Mouse (Mus musculus): Measurements from ENCODE around the gene Rab21. TPM values are rescaled to one million over a fixed set of nuclear protein-coding genes. Genes with fewer than 3 reads are reported as not detected.

Gene Rab21
- 10 to 100 TPM; 19.2 to 22.6 (median 21.0) TPM for polyA plus RNA-seq (2017; shearing (Covaris generic))

DNA sequence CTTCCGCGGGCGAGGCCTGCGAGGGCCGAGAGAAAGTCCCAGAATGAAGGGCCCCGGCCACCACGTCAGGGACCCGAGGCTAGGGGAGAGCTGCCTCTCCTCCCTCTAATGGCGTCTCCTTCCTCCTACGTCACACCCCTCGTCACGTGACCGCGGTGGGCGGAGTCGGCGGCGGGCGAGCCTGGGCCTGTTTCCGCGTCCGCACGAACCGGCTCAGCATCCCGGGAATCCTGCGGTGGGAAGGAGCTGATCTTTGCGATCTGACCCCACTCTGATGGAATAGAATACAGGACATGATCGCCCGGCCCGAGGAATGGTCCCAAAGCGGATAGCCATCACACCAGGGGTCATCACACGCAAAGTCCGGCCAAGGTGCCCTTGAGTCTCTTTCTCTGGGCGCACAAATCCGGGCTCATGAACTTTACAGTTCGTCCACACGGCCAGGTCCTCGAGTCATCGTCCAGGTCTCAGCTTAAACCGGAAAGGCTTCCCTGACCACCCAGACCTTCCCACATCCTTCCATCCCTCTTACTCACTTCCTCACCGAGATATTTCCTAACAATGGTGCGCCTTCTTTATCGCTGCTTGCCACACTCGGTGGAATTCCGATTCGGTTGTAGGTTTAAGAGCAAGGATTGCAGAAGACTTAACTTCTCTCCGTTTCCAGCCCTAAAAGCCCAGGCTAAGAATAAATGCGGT is at the start of gene Rab21:
Gene Rab21, minus strand, starts transcription at position 122 of the 699 bp plus-strand sequence.
- ATAC-seq: peak; percentile 66

DNA sequence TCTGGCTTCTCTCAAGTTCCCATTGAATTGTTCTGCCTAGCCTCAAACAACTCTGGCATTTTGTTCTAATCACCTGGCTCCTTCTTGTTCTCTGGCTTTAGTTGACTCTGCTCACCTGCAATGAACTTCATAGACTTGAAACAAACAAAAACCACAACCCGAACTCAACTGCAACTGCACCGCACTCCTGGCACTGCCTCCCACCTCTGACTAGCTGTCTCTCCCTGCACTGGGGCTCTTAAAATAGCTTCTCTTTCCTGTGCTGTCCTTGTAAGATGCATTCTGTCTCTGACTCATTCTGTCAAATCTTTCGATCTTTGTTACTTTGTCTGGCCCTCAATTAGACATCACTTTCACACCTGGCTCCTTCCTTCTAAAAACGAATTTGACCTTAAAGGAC is 47.8 kb upstream of the Rab21 start:
- peak; percentile 35 for ATAC-seq

DNA sequence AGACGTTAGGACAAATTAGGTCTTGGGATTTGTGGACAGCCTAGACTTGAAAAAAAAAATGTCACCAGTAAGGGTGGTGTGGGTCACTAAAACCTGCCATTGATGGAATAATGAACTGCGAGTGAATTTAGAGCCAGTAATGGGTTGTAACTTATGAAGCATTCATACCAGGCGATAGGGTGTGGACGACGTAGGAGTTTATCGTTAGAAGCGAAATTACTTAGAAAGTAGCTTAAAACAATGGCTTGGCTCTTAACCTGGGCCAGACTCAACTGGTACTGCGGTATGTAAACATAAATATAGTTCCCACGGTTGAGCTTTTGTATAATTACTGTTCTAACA is 47.2 kb upstream of the Rab21 start:
- peak; percentile 20 for ATAC-seq

DNA sequence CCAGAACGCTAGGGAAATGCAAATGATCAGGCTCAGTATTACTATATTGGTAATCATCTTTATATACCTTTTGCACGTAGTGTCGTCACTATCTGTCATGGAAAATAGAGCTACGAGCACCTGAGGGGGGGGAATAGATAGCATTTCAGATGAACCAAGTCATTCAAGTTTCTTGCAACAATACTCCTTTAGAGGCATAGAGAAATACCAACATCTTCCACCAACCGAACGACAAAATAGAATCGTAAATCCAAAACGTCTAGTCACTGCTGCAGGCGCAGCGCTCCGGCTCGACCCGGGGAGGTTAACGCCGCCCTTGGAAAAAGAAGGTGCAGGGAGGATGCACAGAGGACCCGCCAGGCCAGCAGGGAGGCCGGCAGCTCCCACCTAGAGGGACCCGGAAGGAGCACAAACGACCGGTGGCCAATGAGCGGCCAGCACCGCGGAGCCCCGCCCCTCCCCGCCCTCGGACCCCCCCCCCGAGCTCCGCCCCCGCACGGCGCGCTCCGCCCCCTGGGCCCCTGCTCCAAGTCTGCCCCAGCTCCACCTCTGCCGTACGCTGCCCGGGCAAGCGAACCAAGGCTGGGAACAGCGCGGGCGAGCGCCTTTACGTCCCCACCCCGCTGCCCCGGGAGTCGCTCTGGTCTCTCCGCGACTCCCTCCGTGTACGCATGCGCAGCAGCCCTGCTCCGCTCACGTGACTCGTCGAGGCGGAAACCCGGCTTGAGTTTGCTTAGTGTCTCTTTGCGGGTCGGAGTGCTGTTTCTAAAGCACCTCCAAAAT is 46.6 kb upstream of the Rab21 start, which contains the start of gene Tmem19:
Gene Tmem19, minus strand, starts transcription at position 662 of the 783 bp plus-strand sequence.
- peak; percentile 77 for ATAC-seq

DNA sequence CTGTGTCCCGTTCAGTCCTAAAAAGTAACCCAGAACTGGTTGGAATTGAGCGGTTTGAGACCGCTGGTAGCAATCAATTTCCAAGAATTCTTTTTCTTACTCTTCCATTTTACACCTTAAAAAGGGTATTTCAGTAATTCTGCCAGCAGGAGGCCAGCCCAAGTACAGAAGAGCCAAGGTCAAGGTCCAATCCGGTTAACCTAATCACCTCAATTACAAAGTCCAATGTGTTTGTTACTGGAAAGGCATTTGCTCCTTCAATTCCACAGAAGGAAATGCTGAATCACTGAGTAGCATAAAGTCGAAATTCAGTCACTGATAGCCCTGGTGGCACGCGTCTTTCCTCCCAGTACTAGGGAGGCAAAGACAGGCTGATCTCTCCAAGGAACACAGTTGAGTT is 43.7 kb upstream of the Rab21 start:
- ATAC-seq: no peak

DNA sequence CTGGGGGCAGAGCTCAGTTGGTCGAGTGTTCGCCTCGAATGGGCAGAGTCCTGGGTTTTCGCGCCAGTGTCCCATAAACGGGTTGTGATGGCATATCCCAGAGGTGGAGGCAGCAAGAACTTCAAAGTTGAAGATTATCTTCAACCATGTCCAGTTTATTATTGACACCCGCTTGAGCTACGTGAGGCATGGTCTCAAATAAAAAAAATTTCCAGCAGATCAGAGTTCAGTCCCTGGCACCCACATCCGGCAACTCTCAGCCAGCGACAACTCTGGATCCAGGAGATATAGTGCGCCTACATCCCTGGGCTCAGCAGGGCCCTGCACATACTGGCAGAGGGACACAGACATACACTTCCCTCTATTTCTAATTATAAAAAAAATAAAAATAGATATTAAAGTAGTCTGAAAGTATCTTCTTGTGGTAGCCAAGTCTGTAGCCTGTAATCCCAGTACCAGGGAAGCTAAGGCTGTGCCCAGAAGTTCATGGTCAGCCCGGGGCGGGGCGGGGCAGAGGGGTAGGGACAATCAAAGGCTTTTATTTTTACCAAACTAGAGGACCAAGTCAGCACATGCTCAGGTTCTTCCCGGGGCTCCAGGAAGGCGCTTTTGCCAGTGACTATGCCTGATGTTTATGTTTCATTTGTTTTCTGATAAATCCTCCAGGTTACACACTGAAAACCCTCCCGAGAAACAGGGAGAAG is 43.0 kb upstream of the Rab21 start:
- no peak for ATAC-seq

DNA sequence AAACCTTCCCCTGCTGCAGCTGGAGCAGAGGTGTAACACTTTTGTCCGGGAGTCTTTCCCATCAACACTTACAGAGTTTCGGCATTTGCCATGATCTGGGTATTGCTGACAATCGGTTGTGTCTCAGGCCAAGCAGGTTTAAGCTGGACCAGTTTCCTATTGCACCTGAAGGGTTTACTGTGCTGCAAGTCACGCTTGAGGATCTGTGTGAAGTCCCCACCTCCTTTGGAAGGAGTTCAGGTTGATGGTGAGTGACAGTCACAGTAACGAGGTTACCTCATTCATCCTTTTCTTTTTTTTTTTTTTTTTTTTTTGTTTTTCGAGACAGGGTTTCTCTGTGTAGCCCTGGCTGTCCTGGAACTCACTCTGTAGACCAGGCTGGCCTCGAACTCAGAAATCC is 40.7 kb upstream of the Rab21 start:
- no peak for ATAC-seq

DNA sequence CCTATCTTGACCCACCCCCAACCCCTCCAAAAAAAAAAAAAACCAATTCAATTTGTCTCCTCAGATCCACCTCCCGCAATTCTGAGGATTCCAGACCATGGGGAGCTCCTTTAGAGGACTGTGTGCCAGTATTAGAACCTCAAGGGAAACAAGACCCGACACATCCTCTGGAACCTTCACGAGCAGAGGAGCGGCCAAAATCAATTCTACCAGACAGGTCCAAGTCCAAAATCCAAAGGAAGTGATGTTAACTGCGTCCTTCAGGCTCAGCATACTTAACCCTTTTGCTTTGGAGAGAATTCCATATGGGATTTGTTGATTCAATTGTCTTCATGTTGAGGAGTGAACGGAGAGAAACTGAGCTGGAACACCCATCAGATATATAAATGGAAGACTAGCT is 39.6 kb upstream of the Rab21 start:
- ATAC-seq: no peak

DNA sequence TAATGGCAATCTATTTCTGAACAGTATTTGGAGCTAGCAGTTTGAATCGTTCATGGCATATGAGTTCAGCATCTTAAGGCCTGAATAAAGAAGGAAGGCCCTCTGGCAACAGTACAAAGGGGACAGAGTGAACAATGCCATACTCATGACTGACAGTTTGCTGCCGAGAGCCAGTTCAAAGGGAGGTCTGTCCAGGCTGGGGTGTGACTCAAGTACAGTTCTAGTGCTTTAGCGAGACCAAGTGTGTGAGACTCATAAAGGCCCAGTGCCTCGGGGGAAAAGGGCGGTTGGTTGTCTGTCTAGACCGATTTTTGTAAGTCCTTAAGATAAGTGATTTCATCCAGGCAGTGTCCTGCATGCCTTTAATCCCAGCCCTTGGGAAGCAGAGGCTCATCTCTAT is 39.2 kb upstream of the Rab21 start:
- ATAC-seq: no peak

DNA sequence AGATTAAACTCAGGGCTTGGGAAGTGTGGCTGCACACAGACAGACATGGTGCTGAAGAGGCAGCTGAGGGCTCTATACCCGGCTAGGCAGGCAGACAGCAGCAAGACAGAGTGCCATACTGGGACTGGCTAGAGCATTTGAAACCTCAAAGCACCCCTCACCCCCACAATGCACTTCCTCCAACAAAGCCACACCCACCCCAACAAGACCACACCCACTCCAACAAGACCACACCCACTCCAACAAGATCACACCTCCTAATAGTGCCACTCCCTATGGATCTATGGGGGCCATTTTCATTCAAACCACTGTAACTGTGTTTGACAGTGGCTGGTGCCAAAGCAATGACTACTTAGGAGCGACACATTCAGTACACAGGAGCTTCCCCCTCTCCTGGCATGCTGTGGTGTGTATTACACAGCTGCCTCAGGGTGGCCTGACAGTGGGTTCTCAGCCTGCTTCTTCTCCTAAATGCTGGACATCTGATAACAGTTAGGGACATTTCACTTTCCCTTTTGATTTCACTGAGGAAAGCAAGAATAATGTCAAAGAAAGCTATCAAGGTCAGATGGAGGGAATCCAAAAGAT is 35.5 kb upstream of the Rab21 start:
- ATAC-seq: no peak

DNA sequence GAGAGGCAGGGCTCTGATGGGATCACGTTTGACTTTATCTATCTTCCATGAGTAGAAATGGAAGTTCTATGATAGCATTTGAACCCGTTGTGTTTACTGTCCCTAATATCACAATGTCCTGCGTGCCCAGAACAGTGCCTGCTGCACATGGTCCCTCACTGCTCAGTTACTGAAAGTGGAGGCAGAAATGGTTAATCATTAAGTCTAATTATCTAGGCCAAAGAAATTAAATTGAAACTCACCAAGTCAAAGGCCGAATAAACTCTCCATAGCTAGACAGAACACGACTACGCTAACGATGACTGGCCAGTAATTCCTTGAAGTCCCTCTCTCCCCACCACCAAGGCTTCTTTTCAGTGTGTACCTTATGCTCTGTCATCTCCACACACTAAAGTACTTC is 34.1 kb upstream of the Rab21 start:
- no peak for ATAC-seq

DNA sequence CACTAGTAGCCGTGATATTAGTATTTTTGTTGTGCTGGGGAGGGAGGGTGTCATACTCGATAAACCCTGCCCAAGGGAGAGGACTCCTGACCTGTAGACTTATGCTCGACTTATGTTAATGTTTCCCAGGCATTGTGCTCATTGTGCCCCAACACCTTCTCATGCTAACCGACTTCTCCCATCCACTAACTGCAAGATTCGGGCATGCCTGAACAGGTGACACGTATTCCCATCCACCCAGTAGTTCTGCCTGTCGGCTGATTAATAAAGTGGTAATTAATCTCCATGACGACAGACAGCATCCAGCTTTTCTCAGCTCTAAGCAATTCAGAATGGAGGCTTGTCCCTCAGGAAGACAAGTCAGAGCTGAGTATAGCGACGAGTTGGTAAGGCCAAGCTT is 33.6 kb upstream of the Rab21 start:
- ATAC-seq: no peak

DNA sequence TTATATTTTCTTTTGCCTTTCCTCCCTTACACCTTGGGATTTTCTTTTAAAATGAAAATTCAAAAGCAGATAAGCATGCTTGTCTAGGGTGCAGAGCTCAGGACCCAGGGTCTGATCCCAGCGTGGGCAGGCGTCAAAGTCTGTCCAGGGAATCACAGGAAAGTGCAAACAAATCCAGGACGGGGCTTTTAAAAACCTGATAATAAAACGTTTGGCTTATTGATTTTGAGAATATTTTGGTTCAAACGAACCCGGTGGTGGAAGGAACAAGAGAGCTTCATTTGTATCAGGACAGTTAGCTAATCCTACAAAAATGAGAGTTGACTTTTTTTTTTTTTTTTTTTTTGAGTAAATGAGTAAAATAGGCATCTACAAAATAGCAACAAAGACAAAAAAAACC is 32.7 kb upstream of the Rab21 start:
- ATAC-seq: no peak

DNA sequence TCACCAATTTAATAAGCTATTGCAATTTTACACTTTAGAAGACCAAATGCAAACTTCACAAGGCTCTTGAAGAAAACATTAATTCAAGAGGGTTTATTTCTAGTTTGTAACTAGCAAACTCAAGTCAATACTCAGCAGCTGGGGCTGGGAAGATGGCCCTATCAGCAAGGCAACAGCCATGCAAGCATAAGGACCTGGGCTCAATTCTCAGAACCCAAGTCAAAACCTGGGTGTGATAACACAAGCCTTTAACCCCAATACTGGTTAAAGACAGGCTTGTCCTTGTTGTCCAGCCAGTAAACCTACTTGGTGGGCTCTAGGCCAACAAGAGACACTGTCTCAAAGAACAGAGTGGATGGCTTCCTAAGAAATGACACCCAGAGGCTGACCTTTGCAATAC is 31.1 kb upstream of the Rab21 start:
- ATAC-seq: no peak

DNA sequence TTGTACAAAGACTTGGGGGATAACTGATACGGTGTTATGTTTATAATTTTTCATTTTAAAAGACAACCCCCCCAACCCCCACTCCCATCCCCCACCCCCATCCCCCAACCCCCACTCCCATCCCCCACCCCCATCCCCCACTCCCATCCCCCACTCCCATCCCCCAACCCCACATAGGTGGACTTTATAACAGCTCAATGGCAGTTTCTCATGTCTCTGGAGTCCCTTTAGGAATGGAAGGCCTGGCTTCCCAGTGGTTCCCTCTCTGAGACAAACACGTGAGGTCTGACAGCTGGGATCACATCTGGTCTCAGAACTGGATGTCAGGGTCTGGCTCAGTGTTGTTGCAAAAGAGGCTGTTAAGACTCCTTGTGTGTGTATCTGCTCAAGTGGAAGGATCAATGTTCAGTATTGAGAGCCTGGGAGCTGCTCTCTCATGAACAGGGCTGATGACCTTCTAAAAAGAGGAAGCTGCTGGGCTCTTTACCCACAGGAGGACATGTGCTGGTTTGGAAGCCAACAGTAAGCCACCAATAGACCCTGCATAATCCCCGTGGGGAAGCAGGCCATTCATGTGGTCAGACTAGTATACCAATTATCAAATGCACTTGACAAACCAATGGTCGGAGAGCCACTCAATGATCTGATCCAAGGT is 27.5 kb upstream of the Rab21 start:
- no peak for ATAC-seq

DNA sequence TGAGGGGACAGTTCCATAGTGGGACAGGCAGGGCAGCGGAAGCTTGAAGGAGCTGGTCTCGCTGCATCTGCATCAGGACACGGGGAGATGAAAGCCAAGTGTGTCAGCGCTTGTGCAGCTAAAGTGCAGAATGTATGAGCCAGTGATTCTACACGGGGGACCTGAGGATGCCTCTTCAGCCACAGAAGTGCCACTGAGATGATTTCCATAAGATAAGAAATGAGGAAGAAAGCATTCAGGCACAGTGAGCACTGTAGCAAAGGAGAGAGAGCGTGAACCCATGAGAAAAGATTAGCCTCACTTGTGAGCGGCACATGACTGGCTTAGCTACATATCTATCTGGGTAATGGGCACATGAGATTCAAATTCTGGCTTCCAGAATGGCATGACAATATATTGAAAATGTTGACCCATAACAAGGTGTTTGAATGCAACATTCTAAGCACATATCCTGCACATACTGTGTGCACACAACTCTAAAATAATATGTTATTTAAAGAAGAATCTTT is 24.5 kb upstream of the Rab21 start:
- no peak for ATAC-seq

DNA sequence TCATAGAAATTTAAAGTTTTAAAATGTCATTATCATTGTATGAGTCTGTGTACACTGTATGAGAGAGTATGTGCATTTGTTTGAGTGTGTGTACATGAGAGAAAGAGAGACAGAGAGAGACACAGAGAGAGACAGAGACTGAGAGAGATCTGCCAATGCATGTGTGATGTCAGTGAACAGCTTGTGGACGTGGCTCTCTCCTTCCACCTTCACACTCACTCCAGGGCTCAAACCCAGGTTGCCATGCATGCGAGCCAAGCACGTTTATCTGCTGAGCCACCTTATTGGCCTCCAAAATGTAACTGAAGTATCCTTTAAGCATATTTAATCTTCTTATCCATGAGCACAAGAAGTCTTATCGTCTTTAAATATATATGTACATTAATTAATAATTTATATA is 21.5 kb upstream of the Rab21 start:
- ATAC-seq: no peak

DNA sequence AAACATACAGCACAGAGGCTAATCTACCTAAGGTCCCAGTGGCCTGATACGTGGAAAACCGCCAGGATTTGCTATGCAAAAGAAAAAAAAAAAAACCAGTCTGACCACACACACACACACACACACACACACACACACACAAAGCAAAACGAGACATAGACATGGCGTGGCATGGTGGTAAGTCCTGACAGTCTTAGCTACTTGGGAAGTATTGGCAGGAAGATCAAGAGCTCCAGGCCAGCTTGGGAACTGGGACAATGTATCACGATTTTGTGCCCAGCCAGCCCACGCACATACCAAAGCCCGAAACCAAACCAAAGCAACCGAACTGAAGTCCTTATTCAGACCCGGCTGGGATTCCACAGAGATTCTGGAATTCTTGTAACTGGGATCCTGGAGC is 18.1 kb upstream of the Rab21 start:
- no peak for ATAC-seq

DNA sequence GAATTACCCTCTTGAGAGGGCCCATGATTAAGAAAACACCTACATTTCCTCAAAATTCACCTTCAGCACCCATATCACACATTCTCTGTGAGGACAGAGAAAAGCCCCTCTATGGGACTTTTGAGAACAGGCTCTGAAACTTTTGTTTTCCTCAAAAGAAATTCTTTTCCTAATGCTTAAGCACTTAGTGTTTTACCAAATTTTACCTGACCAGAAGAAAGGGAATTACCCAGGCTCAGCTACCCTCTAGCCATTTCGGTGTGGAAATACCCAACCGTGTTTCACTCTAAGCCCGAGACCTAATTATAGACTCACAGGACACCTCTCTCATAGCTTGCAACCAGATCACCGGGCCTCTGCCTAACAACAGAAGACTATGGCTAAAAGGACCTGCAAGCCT is 17.6 kb upstream of the Rab21 start:
- ATAC-seq: peak; percentile 33

DNA sequence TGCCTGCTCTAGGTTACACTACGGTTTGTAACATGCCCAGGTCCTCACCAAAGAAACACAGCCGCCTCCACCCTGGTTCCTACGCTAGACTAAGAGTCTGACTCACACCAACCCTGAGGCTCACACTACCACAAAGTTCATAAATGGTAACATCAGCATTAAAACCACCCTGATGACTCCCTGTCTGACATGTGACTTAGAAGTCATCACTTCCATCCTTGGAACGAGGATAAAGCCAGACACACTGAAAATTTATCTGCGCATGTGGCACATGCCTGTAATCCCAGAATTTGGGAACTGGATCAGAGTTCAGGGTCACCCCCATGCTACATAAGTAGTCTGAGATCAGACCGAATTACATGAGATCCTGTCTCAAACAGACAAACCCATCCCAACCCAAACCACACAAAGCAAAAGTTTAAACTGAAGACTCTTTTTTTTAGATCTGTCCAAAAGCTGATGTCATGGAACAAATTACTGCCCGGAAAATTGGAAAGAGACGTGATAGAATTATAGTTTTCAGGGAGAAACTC is 17.1 kb upstream of the Rab21 start:
- peak; percentile 72 for ATAC-seq

DNA sequence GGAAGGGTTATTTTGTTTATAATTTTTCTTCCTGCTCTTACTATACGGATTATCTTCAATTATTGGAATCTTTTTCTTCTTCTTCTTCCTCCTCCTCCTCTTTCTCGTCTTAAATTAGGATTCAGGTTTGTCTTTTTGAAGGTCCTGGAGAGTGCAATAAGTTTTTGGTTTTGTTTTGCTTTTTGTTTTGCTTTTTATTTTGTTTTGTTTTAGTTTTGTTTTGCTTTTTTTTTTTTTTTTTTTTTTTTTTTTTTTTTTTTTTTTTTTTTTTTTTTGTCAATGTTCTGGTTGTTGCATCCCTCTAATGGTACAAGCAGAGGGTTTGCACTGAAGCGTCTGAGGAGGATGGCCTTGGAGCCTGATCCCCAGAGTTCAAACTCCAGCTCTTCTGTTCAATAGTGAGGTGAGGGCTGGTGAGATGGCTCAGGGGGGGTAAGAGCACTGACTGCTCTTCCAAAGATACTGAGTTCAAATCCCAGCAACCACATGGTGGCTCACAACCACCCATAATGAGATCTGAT is 13.7 kb upstream of the Rab21 start:
- ATAC-seq: no peak

DNA sequence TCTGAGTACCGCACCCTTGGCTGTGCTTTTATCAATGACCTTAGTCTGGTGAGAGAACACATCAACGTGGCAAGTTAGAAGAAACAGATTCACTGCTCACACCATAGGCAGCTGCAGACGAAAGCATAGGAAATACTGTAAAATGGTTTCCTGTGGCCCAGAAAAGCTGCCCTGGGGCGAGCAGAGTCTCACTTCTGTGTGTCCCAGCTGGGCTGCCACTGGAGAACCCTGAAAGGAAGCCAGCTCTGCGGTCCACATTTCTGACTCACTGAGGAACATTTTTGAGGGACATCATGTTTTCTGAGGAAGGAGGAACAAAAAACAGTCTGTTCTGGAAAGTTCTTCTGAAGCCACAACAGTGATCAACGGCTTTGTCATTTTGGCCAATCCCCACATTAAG is 13.1 kb upstream of the Rab21 start:
- no peak for ATAC-seq
